Mouse (Mus musculus) CH12.LX (cell line): ENCODE results near the gene Olfr354.

ENCODE experiments used
- CHD1 ChIP-seq: IDR thresholded peaks from 2 replicates; pipeline ENCODE4 v1.6.1; 2012; ENCODE audit warnings: low read depth, low read length, improper control_type of control experiment, inconsistent platforms
- CTCF ChIP-seq, 2 experiments: IDR thresholded peaks in 1 of 2; conservative IDR thresholded peaks in 1 of 2; 2 replicates each; pipeline ENCODE4 v1.5.1; 2011 to 2012; ENCODE audit warnings: low read depth in 2 of 2, low read length in 2 of 2, improper control_type of control experiment in 1 of 2, inconsistent platforms in 1 of 2, mild to moderate bottlenecking in 1 of 2, moderate library complexity in 1 of 2
- HCFC1 ChIP-seq: IDR thresholded peaks from 2 replicates; pipeline ENCODE4 v1.6.1; 2012; ENCODE audit warnings: low read depth, mild to moderate bottlenecking, inconsistent platforms, low read length, improper control_type of control experiment
- MEF2A ChIP-seq: IDR thresholded peaks from 2 replicates; pipeline ENCODE4 v1.6.1; 2014; ENCODE audit warnings: low read depth, mild to moderate bottlenecking, inconsistent platforms, low read length, improper control_type of control experiment, borderline replicate concordance
- MXI1 ChIP-seq: IDR thresholded peaks from 2 replicates; pipeline ENCODE4 v1.6.1; 2011; ENCODE audit warnings: mild to moderate bottlenecking, low read depth, low read length, improper control_type of control experiment
- NELFE ChIP-seq: IDR thresholded peaks from 2 replicates; pipeline ENCODE4 v1.6.1; 2011; ENCODE audit warnings: low read depth, low read length, improper control_type of control experiment
- POLR2A ChIP-seq: IDR thresholded peaks from 2 replicates; pipeline ENCODE4 v1.6.1; 2011; ENCODE audit warnings: low read depth, mild to moderate bottlenecking, improper control_type of control experiment, low read length
- UBTF ChIP-seq: IDR thresholded peaks from 2 replicates; pipeline ENCODE4 v1.6.1; 2012; ENCODE audit warnings: low read depth, mild to moderate bottlenecking, inconsistent platforms, low read length, improper control_type of control experiment, moderate library complexity
- ZMIZ1 ChIP-seq: IDR thresholded peaks from 2 replicates; pipeline ENCODE4 v1.6.1; 2012; ENCODE audit warnings: low read depth, mild to moderate bottlenecking, inconsistent platforms, low read length, improper control_type of control experiment

DNA sequence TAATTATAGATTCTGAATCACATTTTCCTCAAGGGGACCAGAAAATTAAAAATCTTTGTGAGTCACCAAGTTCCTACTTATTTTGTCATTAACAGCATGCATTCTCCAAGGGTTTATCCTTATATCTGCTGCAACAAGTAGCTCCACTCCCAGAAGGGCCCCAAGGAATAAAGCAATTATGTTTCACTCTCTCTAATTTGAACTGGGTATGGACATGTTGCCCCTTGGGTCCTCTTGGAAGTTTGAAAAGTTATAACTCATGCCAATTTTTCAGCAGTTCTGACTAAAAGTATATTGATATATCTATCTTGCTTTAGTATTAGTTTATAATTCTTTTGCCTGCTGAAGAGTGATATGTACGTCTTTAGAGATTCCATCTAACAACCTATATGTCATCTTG, 37.3 kb upstream of the Olfr354 start, which contains the start of gene Olfr352:
- no peak for TF ChIP-seq CTCF (conservative IDR thresholded peaks at IDR 0.05 in 1 of 2, IDR thresholded peaks at IDR 0.05 in 1 of 2; ENCODE audit: low read depth in 2 of 2, low read length in 2 of 2)
- no peak for TF ChIP-seq HCFC1
- TF ChIP-seq POLR2A = no peak
- TF ChIP-seq ZMIZ1 = no peak
- TF ChIP-seq CHD1 = no peak
- no peak for TF ChIP-seq NELFE
- TF ChIP-seq MXI1 = no peak
- no peak for TF ChIP-seq UBTF
- TF ChIP-seq MEF2A = no peak
